Mouse (Mus musculus) heart, adult 2 months (tissue): ENCODE data around the gene Oscar. TPM values are rescaled to one million over a fixed set of nuclear protein-coding genes. Genes with fewer than 3 reads are reported as not detected.

Experiments
- DNase-seq, 2 experiments: peaks; one replicate each; pipeline ENCODE4 v3.0.0; 2021
- H3K27ac ChIP-seq: fragments of 200-600 bp; 2 replicates; pipeline ENCODE4 v1.8.1; 2022
- H3K27me3 ChIP-seq: fragments of 200-500 bp; 2 replicates; pipeline ENCODE4 v1.6.1; 2012; ENCODE audit warnings: mild to moderate bottlenecking, low read length, inconsistent platforms, mixed read lengths; ENCODE audit not compliant: control insufficient read depth, insufficient read depth
- H3K36me3 ChIP-seq: fragments of 200-500 bp; 2 replicates; pipeline ENCODE4 v1.6.1; 2012; ENCODE audit warnings: low read length, inconsistent platforms; ENCODE audit not compliant: control insufficient read depth, insufficient read depth
- H3K4me1 ChIP-seq: fragments of 200-500 bp; 2 replicates; pipeline ENCODE4 v1.6.1; 2011; ENCODE audit warnings: low read length; ENCODE audit not compliant: control insufficient read depth, insufficient read depth
- H3K4me3 ChIP-seq: fragments of 200-600 bp; 2 replicates; pipeline ENCODE4 v1.8.1; 2022
- H3K79me2 ChIP-seq: fragments of 200-500 bp; replicated peaks from 2 replicates; pipeline ENCODE4 v1.6.1; 2012; ENCODE audit warnings: mild to moderate bottlenecking, inconsistent platforms, low read length, moderate library complexity, mixed read lengths; ENCODE audit not compliant: control insufficient read depth, insufficient read depth
- H3K9ac ChIP-seq: fragments of 200-500 bp; 2 replicates; pipeline ENCODE4 v1.6.1; 2012; ENCODE audit warnings: low read depth, mild to moderate bottlenecking, control low read depth, inconsistent platforms, low read length, mixed read lengths
- CTCF ChIP-seq: fragments of 200-600 bp; IDR thresholded peaks from 2 replicates; pipeline ENCODE4 v1.8.1; 2022; ENCODE audit warnings: antibody characterized with exemption, mild to moderate bottlenecking, moderate library complexity
- EP300 ChIP-seq: fragments of 200-500 bp; IDR thresholded peaks from 2 replicates; pipeline ENCODE4 v1.6.1; 2011; ENCODE audit warnings: low read depth, low read length, control low read depth; ENCODE audit not compliant: insufficient read depth
- POLR2A ChIP-seq: fragments of 200-500 bp; IDR thresholded peaks from 2 replicates; pipeline ENCODE4 v1.6.1; 2011; ENCODE audit warnings: mild to moderate bottlenecking, low read depth, low read length, control low read depth; ENCODE audit not compliant: insufficient read depth
- WGBS: fragments of 180-500 bp; shearing (Covaris S2); methylation state at CpG from one replicate; pipeline ENCODE4 v1.1.7; 2018; 5-methylcytosine and 5-hydroxymethylcytosine counted together
- intact Hi-C: fragments of 180-260 bp; cut with DNase I; formaldehyde crosslinking; loops from one replicate; pipeline ENCODE4 v1.15.1; 2025
- polyA plus RNA-seq: library from polyadenylated mRNA; depleted of rRNA; stranded (reverse); fragments of >200 nt; gene quantifications from 2 replicates; pipeline ENCODE4 v1.2.3, GENCODE M21; 2012
- total RNA-seq, 2 experiments: library from RNA; stranded (reverse); gene quantifications; 2 replicates each; pipeline ENCODE4 v1.2.3; 2021

Oscar gene
- total and polyA plus RNA-seq, 3 experiments = 0.21 to 0.45 TPM; not detected in 1

- Histone ChIP-seq H3K4me1 (no peaks in the 10 kb centered on the region), H3K4me3 (no peak overlapping the region), H3K9ac (no peak overlapping the region), H3K27me3 (no peaks in the 10 kb centered on the region), H3K79me2 (no peaks in the 10 kb centered on the region), H3K36me3 (no peaks in the 10 kb centered on the region), H3K27ac (no peak overlapping the region)
- intact Hi-C loops = no loop called here
- TF ChIP-seq POLR2A (no peak), CTCF (no peak), EP300 (no peak)
- DNase-seq = no peak
These were observed 22.1 kb downstream of the Oscar start for GRCm38 (mm10) chr7:3593855-3594254.

GRCm38 (mm10) chr7:3591534-3591933, 24.4 kb downstream of the Oscar start:
- WGBS = 66% methylated on average over 1 of the region's 1 CpGs
- Histone ChIP-seq H3K27ac (no peak overlapping the region), H3K79me2 (no peaks in the 10 kb centered on the region), H3K36me3 (no peaks in the 10 kb centered on the region), H3K9ac (no peak overlapping the region), H3K4me1 (no peaks in the 10 kb centered on the region), H3K4me3 (no peak overlapping the region), H3K27me3 (no peaks in the 10 kb centered on the region)
- intact Hi-C loops = no loop called here
- TF ChIP-seq CTCF (0 out of 2 replicates have a peak, but pooled peaks have one; percentile 10), EP300 (no peak)
- DNase-seq = no peak

GRCm38 (mm10) chr7:3590550-3590949, 25.4 kb downstream of the Oscar start:
- Histone ChIP-seq H3K27me3 (no peaks in the 10 kb centered on the region), H3K4me3 (no peak overlapping the region), H3K36me3 (no peaks in the 10 kb centered on the region), H3K9ac (no peak overlapping the region), H3K79me2 (no peaks in the 10 kb centered on the region), H3K27ac (no peak overlapping the region), H3K4me1 (no peaks in the 10 kb centered on the region)
- intact Hi-C loops = no loop called here
- WGBS = 56% methylated on average over 3 of the region's 3 CpGs
- DNase-seq = no peak
- TF ChIP-seq CTCF (no peak), EP300 (no peak), POLR2A (no peak)

GRCm38 (mm10) chr7:3587292-3587691, 28.7 kb downstream of the Oscar start:
- no peaks in the 10 kb centered on the region for H3K36me3 ChIP-seq
- TF ChIP-seq CTCF (no peak), POLR2A (no peak), EP300 (no peak)
- H3K27ac ChIP-seq = no peak overlapping the region
- no peaks in the 10 kb centered on the region for H3K27me3 ChIP-seq
- WGBS = 54% methylated on average over 1 of the region's 1 CpGs
- no peak for DNase-seq
- no peaks in the 10 kb centered on the region for H3K79me2 ChIP-seq
- H3K9ac ChIP-seq = no peak overlapping the region
- H3K4me3 ChIP-seq = no peak overlapping the region
- intact Hi-C loops = no loop called here
- no peaks in the 10 kb centered on the region for H3K4me1 ChIP-seq

- 8% methylated on average over 5 of the region's 5 CpGs for WGBS
These were observed 29.7 kb downstream of the Oscar start for GRCm38 (mm10) chr7:3586255-3586654.

GRCm38 (mm10) chr7:3585763-3586162, 30.2 kb downstream of the Oscar start:
- Histone ChIP-seq H3K79me2 (no peaks in the 10 kb centered on the region), H3K27ac (no peak overlapping the region), H3K27me3 (no peaks in the 10 kb centered on the region), H3K4me3 (no peak overlapping the region), H3K36me3 (no peaks in the 10 kb centered on the region), H3K9ac (no peak overlapping the region), H3K4me1 (no peaks in the 10 kb centered on the region)
- 7% methylated on average over 6 of the region's 6 CpGs for WGBS
- intact Hi-C loops = no loop called here
- TF ChIP-seq CTCF = no peak
- DNase-seq = no peak

More at GRCm38 (mm10) chr7:3586255-3586654, 29.7 kb downstream of the Oscar start:
- no peaks in the 10 kb centered on the region for H3K4me1 ChIP-seq
- H3K36me3 ChIP-seq = no peaks in the 10 kb centered on the region
- no peak for TF ChIP-seq EP300
- no peak for TF ChIP-seq POLR2A
- no peak for TF ChIP-seq CTCF
- no peak for DNase-seq
- intact Hi-C loops = no loop called here
- no peak overlapping the region for H3K4me3 ChIP-seq
- H3K9ac ChIP-seq = no peak overlapping the region
- H3K27ac ChIP-seq = no peak overlapping the region
- H3K79me2 ChIP-seq = no peaks in the 10 kb centered on the region
- no peaks in the 10 kb centered on the region for H3K27me3 ChIP-seq

- no peak overlapping the region for H3K9ac ChIP-seq
- TF ChIP-seq POLR2A (no peak), EP300 (no peak), CTCF (no peak)
- H3K36me3 ChIP-seq = no peaks in the 10 kb centered on the region
- DNase-seq = no peak
- 58% methylated on average over 2 of the region's 2 CpGs for WGBS
- H3K4me3 ChIP-seq = no peak overlapping the region
- no peaks in the 10 kb centered on the region for H3K4me1 ChIP-seq
- H3K79me2 ChIP-seq = no peaks in the 10 kb centered on the region
- H3K27ac ChIP-seq = no peak overlapping the region
- intact Hi-C loops = no loop called here
- H3K27me3 ChIP-seq = no peaks in the 10 kb centered on the region
These were observed 35.9 kb downstream of the Oscar start for GRCm38 (mm10) chr7:3580029-3580428.
